Mouse (Mus musculus) G1E (cell line): ENCODE results near the gene 4930568D16Rik.

Experiments
- CTCF ChIP-seq: IDR thresholded peaks from 2 replicates; pipeline ENCODE4 v1.5.1; 2012; ENCODE audit warnings: low read depth, low read length, inconsistent platforms, mixed read lengths
- GATA1 ChIP-seq: IDR thresholded peaks from 2 replicates; pipeline ENCODE4 v1.6.1; 2012; ENCODE audit warnings: borderline replicate concordance, low read length, inconsistent platforms, mixed read lengths
- GATA2 ChIP-seq: IDR thresholded peaks from 2 replicates; pipeline ENCODE4 v1.6.1; 2012; ENCODE audit warnings: low read depth, low read length, inconsistent platforms, borderline replicate concordance

- no peak for TF ChIP-seq CTCF
- TF ChIP-seq GATA1: no peak
- no peak for TF ChIP-seq GATA2
These were observed 44.7 kb upstream of the 4930568D16Rik start for GRCm38 (mm10) chr2:35412246-35412645.
